Mouse (Mus musculus) intestine, embryonic 14.5 days (tissue): ENCODE results near the gene Specc1. TPM values are rescaled to one million over a fixed set of nuclear protein-coding genes. Genes with fewer than 3 reads are reported as not detected.
A peak's percentile ranks its signal among the peaks of the same experiment; 100 is the strongest.

ENCODE experiments used
- ATAC-seq: fragments of 200-750 bp; cut with Nextera tagmentation; replicated peaks from 2 replicates; pipeline ENCODE4 v1.8.0; 2017; ENCODE audit warnings: low read depth, moderate number of reproducible peaks, moderate TSS enrichment, moderate library complexity; ENCODE audit not compliant: low FRiP score, low TSS enrichment
- DNase-seq: peaks from one replicate; pipeline ENCODE4 v3.0.0-alpha.2; 2018; ENCODE audit warnings: low spot score
- H3K27ac ChIP-seq: fragments of 300-500 bp; sonication (generic); 2 replicates; pipeline ENCODE4 v1.5.1; 2014; ENCODE audit warnings: low read depth, mild to moderate bottlenecking, control low read depth
- H3K27me3 ChIP-seq: fragments of 300-500 bp; sonication (generic); replicated peaks from 2 replicates; pipeline ENCODE4 v1.6.1; 2014; ENCODE audit warnings: low read length, control low read depth; ENCODE audit not compliant: control insufficient read depth, insufficient read depth
- H3K36me3 ChIP-seq: fragments of 300-500 bp; sonication (generic); 2 replicates; pipeline ENCODE4 v1.6.1; 2014; ENCODE audit warnings: low read length, control low read depth; ENCODE audit not compliant: control insufficient read depth, insufficient read depth
- H3K4me1 ChIP-seq: fragments of 300-500 bp; sonication (generic); replicated peaks from 2 replicates; pipeline ENCODE4 v1.6.1; 2014; ENCODE audit warnings: low read length, control low read depth, mixed read lengths; ENCODE audit not compliant: control insufficient read depth, insufficient read depth
- H3K4me2 ChIP-seq: fragments of 300-500 bp; sonication (generic); 2 replicates; pipeline ENCODE4 v1.6.1; 2014; ENCODE audit warnings: low read length
- H3K4me3 ChIP-seq: fragments of 300-500 bp; sonication (generic); 2 replicates; pipeline ENCODE4 v1.5.1; 2014; ENCODE audit warnings: low read depth, low read length, control low read depth, mixed read lengths
- H3K9ac ChIP-seq: fragments of 300-500 bp; sonication (generic); 2 replicates; pipeline ENCODE4 v1.6.1; 2014; ENCODE audit warnings: mild to moderate bottlenecking, low read length
- H3K9me3 ChIP-seq: fragments of 300-500 bp; sonication (generic); 2 replicates; pipeline ENCODE4 v1.6.1; 2016; ENCODE audit warnings: low read length, control low read depth; ENCODE audit not compliant: control insufficient read depth
- WGBS: fragments of 180-500 bp; shearing (Covaris S2); extraction: QIAGEN DNeasy Blood & Tissue Kit; methylation state at CpG from one replicate; pipeline ENCODE4 v1.1.7; 2014; 5-methylcytosine and 5-hydroxymethylcytosine counted together
- polyA plus RNA-seq: library from polyadenylated mRNA; unstranded; fragments of >200 nt; fragmentation: Nextera tagmentation; extraction: Ambion mirVana; gene quantifications from 2 replicates; pipeline ENCODE4 v1.2.1, GENCODE M21; 2014

Specc1 gene
- polyA plus RNA-seq, 1 experiment from 2014 or later, result 10.5 TPM

- no peak overlapping the region for H3K4me3 ChIP-seq
- no peak overlapping the region for H3K4me2 ChIP-seq
- H3K4me1 ChIP-seq, result no peaks in the 10 kb centered on the region
- 85% methylated on average over 12 of the region's 12 CpGs for WGBS
- H3K27ac ChIP-seq, result no peak overlapping the region
- DNase-seq (no peak), ATAC-seq (no peak)
- H3K27me3 ChIP-seq, result no peaks in the 10 kb centered on the region
- no peak overlapping the region for H3K9ac ChIP-seq
- no peaks in the 10 kb centered on the region for H3K36me3 ChIP-seq
- no peaks in the 10 kb centered on the region for H3K9me3 ChIP-seq
These were observed 43.5 kb downstream of the Specc1 start for GRCm38 (mm10) chr11:62000099-62000498.

DNA sequence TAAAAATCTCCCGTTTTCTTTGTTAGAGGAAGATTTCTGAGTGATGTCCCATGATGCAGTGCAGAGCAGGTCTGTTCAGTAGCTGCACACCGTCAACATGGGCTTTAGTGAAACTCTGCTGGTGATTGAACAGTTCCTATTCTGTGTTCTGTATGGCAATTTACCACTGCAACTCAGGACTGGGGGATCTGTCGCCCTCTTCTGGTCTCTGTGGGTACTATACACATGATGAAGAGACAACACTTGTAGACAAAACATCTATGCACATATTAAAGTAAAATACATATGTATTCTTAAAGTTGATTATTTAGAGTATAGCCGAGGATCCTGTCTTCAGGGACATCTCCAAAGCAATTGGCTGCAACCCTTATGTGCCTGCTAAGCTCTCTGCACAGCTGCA is 45.4 kb downstream of the Specc1 start:
- DNase-seq (no peak), ATAC-seq (no peak)
- H3K9me3 ChIP-seq, result no peaks in the 10 kb centered on the region
- H3K27me3 ChIP-seq, result no peaks in the 10 kb centered on the region
- no peak overlapping the region for H3K27ac ChIP-seq
- no peak overlapping the region for H3K4me2 ChIP-seq
- H3K36me3 ChIP-seq, result no peaks in the 10 kb centered on the region
- no peak overlapping the region for H3K9ac ChIP-seq
- 69% methylated on average over 4 of the region's 4 CpGs for WGBS
- no peak overlapping the region for H3K4me3 ChIP-seq
- H3K4me1 ChIP-seq, result peaks cover 3% of the 10 kb centered on the region; the same call in 1 of the 2 replicates

GRCm38 (mm10) chr11:62004881-62005240 is 48.3 kb downstream of the Specc1 start:
- H3K27me3 ChIP-seq, result no peaks in the 10 kb centered on the region
- DNase-seq, result no peak
- 42% methylated on average over 6 of the region's 6 CpGs for WGBS
- no peak overlapping the region for H3K4me3 ChIP-seq
- ATAC-seq, result no peak
- no peak overlapping the region for H3K9ac ChIP-seq
- H3K4me2 ChIP-seq, result 0 out of 2 replicates have a peak overlapping the region, but pooled peaks have one; percentile 13
- H3K27ac ChIP-seq, result peak overlapping the region; percentile 38; the same call in 1 of the 2 replicates
- H3K9me3 ChIP-seq, result no peaks in the 10 kb centered on the region
- H3K36me3 ChIP-seq, result no peaks in the 10 kb centered on the region
- H3K4me1 ChIP-seq, result peaks cover 3% of the 10 kb centered on the region; the same call in 1 of the 2 replicates

DNA sequence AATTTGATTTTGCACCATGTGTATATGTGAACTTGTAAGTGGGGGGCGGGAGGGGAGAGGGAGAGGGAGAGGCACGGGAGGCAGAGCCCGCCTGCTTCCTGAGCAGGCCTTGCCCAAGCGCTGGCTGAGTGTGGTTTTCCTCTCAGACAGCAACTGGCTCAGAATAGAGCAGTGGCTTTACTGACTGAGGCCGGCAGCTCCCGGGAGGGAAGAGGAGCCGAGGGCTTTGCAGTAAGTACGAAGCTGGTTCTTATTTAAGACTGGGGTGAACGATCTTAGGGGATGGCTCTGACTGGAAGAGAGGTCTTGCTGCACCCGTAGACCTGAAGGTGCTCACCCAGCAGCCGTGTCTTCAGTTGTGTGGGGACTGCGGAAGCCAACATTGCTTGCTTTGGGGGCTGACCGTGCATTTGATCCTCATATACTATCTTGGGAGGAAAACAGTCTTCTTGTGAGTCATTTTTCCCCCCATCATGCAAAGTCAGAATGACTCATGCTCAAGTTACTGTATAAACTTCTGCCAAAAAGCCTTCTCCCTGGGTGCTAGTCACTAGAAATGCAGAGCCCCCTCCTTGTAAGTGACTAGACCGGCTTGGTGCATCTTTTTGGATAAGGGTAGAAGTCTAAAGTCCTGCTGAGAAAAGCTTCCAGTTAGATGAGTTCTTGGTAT is 48.8 kb downstream of the Specc1 start:
- 47% methylated on average over 14 of the region's 14 CpGs for WGBS
- H3K9ac ChIP-seq, result no peak overlapping the region
- no peak for ATAC-seq
- H3K27ac ChIP-seq, result peak overlapping the region; percentile 38; the same call in 1 of the 2 replicates
- H3K27me3 ChIP-seq, result no peaks in the 10 kb centered on the region
- no peak overlapping the region for H3K4me3 ChIP-seq
- no peaks in the 10 kb centered on the region for H3K36me3 ChIP-seq
- peaks cover 3% of the 10 kb centered on the region; the same call in 1 of the 2 replicates for H3K4me1 ChIP-seq
- DNase-seq, result no peak
- peak overlapping the region; percentile 13; the same call in 1 of the 2 replicates for H3K4me2 ChIP-seq
- H3K9me3 ChIP-seq, result no peaks in the 10 kb centered on the region

DNA sequence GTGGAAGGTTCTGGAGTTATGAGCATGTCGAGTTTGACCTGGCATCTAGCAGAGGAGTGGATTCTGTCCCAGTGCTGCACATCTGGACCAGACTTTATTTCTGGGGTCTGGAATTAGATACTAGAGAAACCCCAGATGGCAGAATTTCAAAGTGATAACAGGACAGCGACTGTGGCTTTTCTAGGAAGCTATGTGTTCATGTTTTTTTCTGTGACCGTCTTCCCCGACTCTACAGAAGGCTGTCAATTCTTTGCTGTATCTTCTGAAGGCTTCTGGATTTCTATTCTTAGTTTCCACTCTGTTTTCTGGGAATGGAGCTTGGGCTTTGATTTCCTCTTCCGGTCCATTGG is 49.3 kb downstream of the Specc1 start:
- 68% methylated on average over 5 of the region's 5 CpGs for WGBS
- no peak overlapping the region for H3K9ac ChIP-seq
- no peak for ATAC-seq
- H3K4me1 ChIP-seq, result peaks cover 3% of the 10 kb centered on the region; the same call in 1 of the 2 replicates
- DNase-seq, result no peak
- no peak overlapping the region for H3K4me2 ChIP-seq
- H3K27me3 ChIP-seq, result no peaks in the 10 kb centered on the region
- no peaks in the 10 kb centered on the region for H3K9me3 ChIP-seq
- peak overlapping the region; percentile 38; the same call in 1 of the 2 replicates for H3K27ac ChIP-seq
- no peak overlapping the region for H3K4me3 ChIP-seq
- H3K36me3 ChIP-seq, result no peaks in the 10 kb centered on the region

DNA sequence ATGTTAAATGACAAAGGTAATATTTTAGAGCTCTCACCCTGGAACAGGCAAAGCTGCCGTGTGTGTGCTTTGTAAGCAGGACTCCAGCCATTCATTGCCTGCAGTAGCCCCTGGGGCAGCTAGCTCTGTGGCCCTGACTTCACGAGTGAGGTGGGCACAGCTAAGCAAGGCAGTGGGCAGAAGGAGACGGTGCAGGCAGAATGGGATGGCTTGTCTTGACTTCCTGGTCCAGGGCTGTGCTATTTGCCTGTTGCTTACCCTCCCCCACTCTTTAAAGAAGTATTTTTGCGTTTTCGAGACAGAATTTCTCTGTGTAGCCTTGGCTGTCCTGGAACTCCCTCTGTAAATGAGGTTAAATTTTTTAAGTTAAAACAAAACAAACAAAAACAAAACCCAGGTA is 50.1 kb downstream of the Specc1 start:
- Histone ChIP-seq H3K27me3 (no peaks in the 10 kb centered on the region), H3K4me2 (no peak overlapping the region), H3K36me3 (no peaks in the 10 kb centered on the region), H3K9ac (no peak overlapping the region), H3K4me1 (peaks cover 3% of the 10 kb centered on the region; the same call in 1 of the 2 replicates), H3K4me3 (no peak overlapping the region), H3K27ac (no peak overlapping the region), H3K9me3 (no peaks in the 10 kb centered on the region)
- WGBS, result 56% methylated on average over 5 of the region's 5 CpGs
- ATAC-seq (no peak), DNase-seq (no peak)

DNA sequence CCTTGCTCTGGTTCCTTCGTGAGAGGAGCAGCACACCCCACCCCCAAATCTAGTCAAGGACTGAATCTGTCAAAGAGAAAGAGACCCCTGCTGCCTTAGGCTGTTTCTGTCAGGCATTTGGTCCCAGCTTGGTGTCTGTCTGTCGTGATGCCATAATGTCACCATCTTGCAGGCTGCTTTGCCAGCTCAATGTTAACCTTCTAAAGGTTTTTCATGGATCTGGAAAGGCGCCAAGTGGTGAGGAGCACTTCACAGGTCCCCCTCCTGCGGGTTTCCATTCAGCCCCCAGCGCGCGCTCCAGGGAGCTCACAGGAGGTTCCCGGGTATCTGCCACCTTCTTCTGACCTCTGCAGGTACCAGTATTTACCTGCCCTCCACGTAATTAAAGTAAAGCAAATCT is 51.4 kb downstream of the Specc1 start:
- no peak for ATAC-seq
- Histone ChIP-seq H3K9me3 (no peaks in the 10 kb centered on the region), H3K4me2 (no peak overlapping the region), H3K9ac (no peak overlapping the region), H3K27me3 (no peaks in the 10 kb centered on the region), H3K36me3 (no peaks in the 10 kb centered on the region), H3K4me3 (no peak overlapping the region), H3K27ac (no peak overlapping the region), H3K4me1 (peaks cover 3% of the 10 kb centered on the region; the same call in 1 of the 2 replicates)
- DNase-seq, result no peak
- WGBS, result 37% methylated on average over 9 of the region's 9 CpGs

DNA sequence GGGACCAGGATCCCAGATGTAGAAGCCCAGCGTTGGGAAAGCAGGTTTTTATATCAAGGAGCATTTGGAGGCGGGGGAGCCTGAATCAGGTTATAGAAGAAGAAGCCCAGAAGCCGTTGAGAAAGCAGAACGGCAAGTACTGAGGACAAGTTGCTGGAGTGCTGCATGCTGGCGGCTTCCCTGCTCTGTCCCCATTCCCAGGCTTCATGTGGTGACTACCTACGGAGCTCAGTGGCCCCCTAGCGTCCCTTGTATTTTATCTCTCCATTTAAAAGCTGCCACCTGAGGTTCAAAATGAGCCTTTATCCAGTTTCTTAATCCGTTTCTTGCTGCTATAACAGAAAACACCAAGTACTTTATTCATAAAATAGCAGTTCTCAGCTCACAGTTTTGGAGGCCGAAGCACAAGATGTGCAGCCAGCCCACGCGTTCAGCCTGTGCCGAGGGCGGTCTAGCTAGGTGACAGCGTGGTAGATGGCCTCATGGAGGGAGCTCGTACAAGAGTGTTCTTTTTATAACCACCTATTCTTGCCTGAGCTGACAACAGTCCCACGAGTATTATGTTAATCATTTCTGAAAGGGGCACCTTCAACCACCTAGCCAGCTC is 54.2 kb downstream of the Specc1 start:
- H3K9me3 ChIP-seq, result no peaks in the 10 kb centered on the region
- ATAC-seq, result no peak
- H3K4me2 ChIP-seq, result no peak overlapping the region
- no peaks in the 10 kb centered on the region for H3K36me3 ChIP-seq
- H3K27me3 ChIP-seq, result no peaks in the 10 kb centered on the region
- no peak overlapping the region for H3K9ac ChIP-seq
- H3K27ac ChIP-seq, result no peak overlapping the region
- H3K4me1 ChIP-seq, result no peaks in the 10 kb centered on the region
- H3K4me3 ChIP-seq, result no peak overlapping the region
- 70% methylated on average over 16 of the region's 16 CpGs for WGBS
- DNase-seq, result no peak

- Histone ChIP-seq H3K9me3 (no peaks in the 10 kb centered on the region), H3K27ac (no peak overlapping the region), H3K4me3 (no peak overlapping the region), H3K27me3 (no peaks in the 10 kb centered on the region), H3K36me3 (no peaks in the 10 kb centered on the region), H3K9ac (no peak overlapping the region), H3K4me1 (no peaks in the 10 kb centered on the region), H3K4me2 (no peak overlapping the region)
- 89% methylated on average over 6 of the region's 6 CpGs for WGBS
- DNase-seq, result no peak
- no peak for ATAC-seq
These were observed 55.5 kb downstream of the Specc1 start for GRCm38 (mm10) chr11:62012039-62012438.
